Mouse (Mus musculus): Measurements from ENCODE around the gene C1qtnf3.

DNA sequence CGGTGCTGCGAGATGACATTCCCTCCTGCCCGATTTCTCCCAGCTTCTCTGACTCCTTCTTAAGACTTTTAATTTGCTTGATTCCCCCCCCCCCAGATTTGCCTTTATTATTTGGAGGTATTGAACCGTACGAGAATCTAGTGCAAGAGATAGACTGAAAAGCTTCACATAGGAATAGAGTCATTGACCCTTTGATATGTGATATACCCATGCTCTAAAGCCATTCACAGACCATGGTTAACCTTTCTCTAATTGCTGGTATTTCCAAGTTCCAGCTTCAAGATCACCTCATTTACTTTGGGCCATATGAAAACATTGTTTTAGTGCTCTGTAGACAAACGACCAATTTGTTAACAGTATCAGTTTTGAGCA is 29.9 kb downstream of the C1qtnf3 start:
- TF ChIP-seq CTCF (IDR thresholded peaks at IDR 0.05; ENCODE audit: control insufficient read depth, insufficient read depth, low read length): no peak
- TF ChIP-seq POLR2A (IDR thresholded peaks at IDR 0.05; ENCODE audit: borderline replicate concordance, control insufficient read depth, low read depth, low read length): no peak

Measured in bone marrow, adult 2 months (tissue).